Mouse (Mus musculus): ENCODE data around the gene Myo5a.

Gene Myo5a

DNA sequence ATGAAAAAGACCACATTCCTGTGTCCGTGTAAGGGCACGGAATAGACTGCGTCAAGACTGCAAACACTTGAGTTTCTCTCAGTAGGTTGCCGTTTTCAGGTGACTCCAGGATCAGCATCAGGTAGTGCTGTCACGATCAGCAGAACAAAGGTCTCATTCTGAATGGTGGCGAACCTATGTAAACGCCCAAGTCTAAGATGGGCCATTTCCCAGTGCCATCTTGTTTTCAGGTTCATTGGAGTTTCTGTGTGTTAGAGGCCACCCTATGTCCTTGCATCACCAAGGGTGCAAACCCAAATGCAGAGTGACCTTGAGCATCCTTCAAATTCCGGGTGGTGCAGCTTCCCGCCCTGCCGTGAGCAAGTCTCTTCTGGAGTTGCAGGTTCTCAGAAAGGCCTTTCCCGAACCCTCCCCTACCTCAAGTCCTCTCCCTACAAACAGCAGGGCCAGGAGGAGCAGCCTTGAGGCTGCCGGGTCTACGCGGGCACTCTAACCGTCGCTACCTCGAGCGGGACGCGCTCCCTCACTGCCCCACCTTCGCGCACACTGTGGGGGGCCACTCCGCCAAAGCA is at the start of gene Myo5a:
Gene Myo5a (plus strand): TSS at position 559 of the 572 bp plus-strand sequence.
- DNase-seq: no peak

DNA sequence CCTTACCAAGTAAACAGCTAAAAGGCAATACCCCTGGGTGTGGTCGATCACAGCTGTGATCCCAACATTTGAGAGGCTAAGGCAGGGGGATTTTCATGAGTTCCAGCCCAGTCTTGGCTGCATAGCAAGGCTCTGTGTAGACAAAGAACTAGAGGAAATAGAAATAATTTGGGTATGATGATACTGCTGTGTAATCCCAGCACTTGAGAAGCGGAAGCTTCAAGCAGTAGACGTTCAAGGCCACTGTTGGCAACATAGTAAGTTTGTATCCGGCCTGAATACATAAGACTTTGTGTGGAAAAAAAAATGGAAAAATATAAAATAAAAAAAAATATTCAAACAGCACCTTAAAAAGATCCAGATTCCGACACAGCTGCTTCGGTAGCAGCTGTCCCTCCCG is 48.3 kb upstream of the Myo5a start:
- DNase-seq: no peak

DNA sequence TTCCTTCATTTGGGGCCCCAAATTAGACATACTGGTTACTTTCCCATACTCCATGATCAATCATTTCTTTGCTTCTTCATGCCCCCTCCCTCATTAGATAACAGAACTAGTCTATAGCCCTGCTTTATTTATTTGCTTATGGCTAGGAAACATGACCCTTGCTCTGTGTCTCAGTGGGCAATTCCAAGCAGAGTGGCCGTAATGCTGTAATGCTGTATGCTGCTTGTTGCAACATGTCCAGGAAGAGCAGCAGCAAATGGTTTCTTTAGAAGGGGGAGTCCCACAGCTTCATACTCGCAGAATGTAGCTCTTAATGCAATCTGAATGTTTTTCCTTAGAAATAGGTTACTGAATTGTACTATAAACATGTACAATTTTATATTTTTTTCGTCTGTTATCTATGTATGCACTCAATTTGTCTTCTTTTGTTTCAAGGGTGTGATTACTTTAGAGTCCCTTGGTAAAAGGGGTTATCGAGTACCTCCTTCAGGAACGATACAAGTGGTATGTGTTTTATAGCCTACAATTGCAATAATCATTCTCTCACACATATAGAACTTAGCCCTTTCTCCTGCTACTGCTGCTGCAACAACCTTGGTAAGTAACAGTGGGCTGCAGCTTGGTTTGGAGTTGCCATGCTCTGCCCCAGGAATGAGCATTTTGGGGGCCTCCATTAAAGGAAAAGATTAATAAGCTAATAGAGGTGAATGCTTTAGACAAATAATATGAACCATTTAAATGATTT is 47.5 kb upstream of the Myo5a start:
- no peak for DNase-seq

DNA sequence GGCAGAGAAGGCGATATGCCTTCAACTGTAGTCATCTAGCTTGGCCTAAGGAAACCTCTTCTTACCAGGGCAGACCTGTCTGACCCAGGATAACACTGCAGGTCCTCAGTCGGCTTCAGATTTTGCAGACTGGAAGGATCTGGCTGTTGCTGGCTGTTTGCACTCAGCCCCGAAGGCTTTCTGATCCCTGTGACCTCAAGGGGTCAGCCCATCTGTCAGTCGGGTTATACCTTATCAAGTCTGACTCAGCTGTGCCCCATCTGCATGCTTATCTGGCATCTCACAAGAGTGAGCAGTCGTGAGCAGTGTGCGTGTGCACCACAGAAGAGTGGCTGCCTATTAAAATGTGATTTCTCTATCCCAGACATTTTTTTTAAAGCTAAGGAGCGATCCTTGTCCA is 46.7 kb upstream of the Myo5a start:
- no peak for DNase-seq

DNA sequence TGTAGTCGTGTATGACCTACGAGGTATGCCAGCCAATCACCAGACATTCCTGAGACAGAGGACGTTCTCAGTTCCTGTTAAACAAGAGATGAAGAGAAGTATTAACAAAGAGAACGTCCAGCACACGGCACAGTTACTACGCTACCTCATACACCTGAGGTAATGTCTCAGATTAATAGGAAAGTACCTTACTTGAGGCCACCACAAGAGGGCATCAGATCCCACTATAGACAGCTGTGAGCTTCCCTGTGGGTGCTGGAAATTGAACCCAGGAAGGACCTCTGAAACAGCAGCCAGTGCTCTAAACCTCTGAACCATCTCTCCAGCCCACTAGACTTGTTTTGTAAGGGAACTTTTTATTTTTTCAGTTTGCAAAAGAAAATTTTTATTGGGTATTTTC is 45.1 kb upstream of the Myo5a start:
- no peak for DNase-seq

DNA sequence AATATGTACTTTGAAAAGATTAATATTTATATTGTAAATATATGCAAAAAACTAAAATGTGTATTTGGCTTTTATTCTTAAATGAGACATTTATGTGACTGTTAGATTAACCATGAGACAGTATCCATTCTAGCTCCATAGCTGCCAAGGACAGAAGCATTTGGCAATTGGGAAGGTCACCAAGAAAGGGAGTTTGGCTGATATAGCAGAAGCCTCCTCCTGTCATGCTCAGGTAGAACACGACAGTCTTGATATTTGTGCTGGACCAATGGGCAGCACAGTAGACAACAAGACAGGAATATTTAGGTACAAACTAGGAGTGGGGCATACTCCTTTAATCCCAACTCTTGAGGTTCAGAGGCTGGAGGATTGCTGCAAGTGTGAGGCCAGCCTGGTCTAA is 38.4 kb upstream of the Myo5a start:
- no peak for DNase-seq

DNA sequence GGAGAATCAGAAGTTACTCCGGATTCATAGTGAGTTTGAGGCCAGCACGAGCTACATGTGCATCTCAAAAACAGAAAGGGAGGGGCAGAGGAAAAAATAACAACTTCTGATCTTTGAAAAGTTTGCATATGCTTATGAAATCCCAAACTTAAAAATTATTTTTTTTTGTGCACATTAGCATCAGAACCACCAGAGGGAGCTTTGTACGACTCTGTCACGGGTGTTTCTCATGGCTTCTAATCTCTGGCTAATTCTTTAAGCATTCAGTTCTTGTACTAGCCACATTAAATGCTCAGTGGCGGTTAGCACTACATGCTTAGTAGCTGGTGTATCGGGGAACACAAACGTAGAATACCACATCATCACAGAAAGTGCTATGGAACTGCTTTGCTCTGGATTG is 37.7 kb upstream of the Myo5a start:
- no peak for DNase-seq

DNA sequence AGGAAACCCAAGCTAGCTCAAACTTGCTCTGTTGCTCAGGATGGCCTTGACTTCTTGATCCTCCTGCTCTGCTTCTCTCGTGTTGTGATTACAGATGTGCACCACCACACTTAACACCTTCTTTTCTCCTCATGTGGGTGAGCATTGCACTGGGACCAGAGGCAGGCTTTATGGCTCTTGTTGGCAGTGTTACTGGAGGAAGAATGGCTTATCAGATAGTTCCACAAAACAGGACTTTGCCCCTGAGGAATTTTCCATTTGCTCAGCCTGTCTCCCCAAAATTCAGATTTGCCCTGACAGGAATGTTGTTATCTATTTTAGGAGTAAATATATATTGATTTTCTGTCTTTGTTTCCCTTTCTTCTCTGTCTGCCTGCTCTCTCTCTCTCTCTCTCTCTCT is 36.1 kb upstream of the Myo5a start:
- DNase-seq: no peak

DNA sequence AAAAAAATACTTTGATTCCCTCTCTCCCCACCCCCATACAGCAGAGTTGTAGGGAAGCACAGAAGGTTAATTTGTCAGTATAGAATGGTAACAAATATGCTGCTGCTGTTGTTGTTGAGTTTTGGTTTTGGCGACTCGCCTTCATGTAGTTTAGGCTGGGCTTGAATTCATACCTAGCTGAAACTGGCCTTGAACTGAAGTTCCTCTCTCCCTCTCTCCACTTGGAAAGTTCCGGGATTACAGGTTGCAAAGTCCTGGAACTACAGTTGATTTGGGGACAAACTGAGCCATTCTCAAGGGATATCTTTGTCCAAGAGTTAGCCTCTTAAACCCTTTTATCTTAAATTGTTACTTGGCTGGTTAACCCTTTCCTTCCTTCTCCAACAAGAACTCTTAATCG is 34.9 kb upstream of the Myo5a start:
- DNase-seq: no peak

DNA sequence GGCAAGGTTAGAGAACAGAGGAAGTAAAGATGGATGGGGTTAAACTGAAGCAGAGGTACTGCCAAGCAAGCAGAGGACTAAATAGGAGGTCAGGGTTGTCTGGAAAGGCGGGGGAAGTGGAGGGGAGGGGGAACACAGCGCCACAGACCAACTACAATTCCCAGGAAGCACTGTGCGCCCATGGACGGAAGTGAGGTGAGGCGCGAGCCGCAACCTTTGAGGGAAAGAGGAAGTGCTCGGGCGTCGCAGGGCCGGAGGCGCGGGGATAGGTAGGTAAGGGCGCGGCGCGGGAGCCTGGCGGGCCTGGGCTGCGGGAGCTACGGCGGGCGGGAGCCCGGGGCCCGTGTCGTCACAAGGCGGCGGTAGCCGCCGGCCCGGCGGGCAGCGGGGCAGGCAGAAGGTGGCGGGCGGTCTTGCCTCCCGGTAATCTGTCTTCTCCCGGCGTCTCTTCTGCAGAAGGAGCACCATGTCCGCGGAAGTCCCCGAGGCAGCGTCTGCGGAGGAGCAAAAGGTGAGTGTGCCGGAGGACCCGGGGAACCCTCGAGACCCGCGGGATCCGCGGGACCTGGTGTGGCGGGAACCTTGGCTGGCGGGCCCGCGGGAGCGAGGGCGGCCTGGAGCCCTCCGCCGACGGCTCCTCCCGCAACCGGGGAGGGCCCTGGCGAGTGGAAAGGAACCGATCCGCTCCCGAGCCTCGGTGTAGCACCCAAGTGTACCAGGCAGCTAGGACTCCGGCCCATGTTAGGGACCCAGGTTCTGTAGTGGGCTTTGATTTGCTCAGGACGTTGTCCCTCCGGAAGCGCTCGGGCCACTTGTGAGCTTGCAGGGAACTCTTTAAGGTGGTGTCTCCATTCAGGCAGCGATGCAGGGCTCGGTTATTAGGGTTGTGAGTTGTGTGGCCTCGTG is 33.1 kb upstream of the Myo5a start, which contains the start of gene Arpp19:
Gene Arpp19 (plus strand): TSS at position 164 of the 906 bp plus-strand sequence.
- DNase-seq: peak; percentile 80

DNA sequence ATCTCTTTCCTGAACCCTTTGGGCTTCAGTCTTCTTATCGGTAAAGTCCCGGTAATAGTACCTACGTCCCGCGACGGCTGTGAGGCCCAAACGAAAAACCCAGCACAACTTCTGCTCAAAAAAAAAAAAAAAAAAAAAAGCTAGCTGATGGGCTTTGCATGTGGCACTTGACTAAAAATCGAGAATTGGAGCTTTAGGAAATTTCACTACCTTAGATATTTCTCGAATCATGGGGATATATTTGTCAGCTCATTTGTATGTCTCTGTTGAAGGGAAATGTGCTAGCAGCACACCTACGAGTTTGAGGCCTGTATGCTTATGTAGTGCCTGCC is 32.5 kb upstream of the Myo5a start:
- no peak for DNase-seq

DNA sequence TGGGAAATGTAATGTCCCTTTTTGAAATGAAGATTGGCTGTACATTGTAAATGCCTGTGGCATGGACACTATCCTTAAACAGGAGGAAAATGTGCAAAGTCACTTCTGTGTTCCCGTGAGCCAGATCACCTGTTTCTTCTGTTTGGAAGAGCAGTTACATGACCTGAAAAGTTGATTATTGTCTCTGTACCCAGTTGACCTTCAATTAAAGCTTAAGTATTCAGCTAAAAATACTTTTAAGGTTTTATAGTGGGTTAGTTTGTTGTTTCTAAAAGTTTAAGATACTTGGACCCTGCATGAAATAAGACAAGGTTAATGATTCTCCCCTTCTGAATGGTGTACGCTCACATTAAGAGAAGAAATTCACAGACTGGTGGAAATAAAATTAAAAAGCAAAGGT is 30.2 kb upstream of the Myo5a start:
- DNase-seq: no peak

DNA sequence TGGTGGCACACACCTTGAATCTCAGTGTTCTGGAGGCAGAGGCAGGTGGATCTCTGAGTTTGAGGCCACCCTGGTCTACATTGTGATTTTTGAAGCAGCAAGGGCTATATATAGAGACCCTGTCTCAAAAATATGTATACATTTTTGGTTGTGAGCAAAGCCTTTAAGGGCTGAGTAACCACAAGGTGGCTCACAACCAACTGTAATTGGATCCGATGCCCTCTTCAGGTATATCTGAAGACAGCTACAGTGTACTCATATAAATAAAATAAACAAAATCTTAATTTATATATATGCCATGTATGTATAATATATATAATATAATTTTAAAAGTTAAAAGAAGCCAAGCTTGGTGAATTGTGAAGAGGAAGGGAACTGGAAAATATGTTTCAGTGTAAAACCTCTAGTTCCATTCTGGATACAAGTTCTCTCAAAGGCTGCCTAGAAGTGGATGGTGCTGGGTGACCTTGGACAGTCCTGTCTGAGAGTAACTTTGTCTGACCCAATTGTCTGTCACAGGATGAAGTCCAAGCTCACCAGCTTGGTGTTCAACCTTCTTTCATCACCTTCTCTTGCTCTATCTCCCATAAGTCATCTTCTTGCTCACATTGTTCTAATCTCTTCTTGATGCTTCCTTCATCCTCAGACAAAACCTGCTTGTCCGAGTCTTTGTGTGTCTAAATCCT is 28.8 kb upstream of the Myo5a start:
- no peak for DNase-seq

DNA sequence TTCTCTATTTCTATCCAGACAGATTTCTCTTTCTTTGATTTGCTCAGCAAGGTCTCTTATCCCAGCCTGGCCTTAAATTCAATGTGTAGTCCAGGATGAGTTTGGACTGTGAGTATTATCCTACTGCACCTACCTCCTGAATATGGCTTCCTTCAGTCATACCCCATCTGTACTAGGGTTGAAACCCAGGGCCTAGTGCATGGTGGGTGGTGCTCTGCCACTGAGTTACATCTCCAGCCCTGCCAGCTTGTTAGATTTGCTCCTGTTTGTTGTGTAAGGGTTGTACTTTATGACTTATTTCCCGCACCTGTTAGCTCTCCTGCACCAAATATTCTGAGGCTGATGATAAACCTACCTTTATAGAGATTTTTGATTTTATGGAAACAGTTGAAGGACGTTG is 27.6 kb upstream of the Myo5a start:
- DNase-seq: no peak

DNA sequence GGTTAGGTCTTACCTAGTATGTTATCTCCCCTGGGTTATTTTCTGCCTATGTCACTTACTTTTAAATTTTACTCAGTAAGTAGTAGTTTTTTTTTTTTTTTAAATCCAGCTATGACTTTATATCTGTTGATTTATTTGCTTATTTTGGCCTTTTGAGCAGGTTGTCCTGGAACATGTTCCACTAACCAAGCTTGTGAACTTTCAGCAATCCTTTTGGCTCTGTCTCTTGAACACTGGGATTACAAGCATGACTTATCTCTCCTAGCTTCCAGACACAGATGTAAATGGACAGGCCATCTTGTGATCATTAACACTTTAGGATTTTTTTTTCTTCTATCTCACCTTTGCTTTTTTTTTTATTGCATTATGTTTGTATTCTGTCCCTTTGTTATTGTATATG is 23.7 kb upstream of the Myo5a start:
- no peak for DNase-seq

DNA sequence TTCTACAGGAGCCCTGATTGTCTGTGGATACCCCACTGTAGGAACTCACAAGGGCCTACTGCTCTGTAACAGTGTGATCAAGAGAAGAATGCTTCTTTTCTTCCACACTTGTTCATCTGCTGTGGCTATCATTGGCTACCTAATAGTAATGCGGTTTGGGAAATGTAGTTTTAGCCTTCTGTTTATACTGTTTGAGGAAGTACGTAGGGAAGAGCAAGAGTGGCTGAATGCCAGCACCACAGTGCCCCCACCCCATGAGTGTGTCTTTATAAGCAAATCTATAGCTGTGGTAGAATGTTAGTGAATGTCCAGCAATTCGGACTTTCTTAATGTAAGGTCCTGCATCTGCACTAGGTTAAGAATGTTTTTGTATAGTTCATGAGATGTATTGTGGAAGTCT is 21.7 kb upstream of the Myo5a start:
- peak; percentile 48 for DNase-seq

DNA sequence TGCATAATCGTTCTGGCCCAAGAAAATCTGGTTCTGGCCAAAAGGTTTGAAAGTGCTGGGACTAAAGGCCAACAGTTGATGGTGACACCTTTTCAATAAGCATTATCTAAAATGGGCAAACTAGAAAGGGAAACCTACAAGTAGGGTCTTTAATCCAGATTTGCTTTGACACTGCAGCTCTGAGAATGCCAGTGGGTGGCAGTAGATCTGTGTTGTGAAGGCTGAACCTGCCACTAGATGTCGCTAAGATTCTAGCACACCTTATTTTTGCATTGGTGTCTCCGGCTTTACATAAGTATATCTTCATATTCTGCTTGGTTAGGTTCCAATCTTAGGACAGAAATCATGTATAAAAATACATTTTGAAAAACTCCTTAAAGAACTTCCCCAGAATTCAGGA is 20.8 kb upstream of the Myo5a start:
- peak; percentile 74 for DNase-seq

DNA sequence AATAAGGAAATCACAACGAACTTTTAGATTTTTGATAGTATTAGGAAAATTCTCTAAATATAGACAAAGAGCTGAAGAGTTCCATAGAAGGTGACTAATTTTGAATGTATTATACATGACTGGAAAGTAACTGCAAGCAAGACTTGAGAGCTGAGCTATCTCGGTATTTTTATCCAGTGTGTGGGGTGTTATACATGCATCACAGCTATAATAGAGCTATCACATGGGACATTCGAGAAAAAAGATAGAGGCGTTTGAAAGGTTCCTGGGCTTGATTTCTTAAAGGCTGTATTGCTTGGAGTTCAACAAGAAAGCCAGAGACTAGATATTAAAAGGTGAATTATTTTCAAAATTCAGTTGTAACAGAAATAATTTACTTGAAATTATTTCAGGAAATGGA is 19.0 kb upstream of the Myo5a start:
- no peak for DNase-seq

DNA sequence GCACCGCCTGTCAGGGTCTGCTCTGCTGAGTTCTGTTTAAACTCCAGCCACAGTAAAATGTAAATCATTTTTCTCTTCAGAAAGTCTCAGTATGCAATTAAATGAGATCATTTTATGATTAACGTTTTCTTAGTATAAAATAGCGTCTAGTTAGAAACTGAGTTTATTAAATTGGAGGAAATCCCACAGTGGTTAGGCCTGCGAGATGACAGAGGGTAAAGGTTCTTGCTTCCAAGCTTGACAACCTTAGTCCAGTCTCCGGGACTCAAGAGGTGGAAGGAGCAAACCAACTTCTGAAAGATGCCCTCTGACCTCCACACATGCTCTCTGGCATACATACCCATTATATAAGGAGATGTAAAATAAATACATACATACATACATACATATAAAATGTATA is 15.8 kb upstream of the Myo5a start:
- no peak for DNase-seq

DNA sequence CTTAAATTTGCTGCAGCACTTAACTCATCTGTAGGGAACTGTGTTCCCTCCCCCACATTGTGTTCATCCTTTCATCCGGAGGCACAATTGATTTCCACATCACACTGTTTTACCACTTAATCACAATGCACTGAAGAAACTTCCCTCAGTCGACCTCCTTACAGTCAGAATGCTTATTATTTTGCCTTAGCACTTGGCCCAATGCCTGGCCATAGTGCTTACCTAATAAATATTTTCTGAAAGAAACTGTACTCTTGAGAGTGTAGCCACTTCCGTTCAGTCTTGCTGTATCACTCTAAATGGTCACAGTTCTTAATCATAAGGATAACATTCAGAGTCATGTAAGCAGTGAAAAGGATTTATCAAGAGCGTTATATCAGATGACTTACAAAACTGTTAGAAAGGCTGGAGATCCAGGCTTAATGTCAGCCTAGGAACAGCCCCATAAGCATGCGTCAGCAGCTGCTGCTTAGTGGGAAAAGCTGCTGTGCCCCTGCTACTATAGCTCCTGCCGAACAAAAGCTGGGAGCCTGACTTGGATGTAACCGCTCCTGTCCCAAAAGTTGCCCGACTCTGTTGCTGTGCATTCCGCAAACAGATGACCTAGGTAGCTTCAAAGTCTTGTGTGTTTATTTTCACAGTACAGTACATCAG is 6.0 kb upstream of the Myo5a start:
- DNase-seq: no peak

DNA sequence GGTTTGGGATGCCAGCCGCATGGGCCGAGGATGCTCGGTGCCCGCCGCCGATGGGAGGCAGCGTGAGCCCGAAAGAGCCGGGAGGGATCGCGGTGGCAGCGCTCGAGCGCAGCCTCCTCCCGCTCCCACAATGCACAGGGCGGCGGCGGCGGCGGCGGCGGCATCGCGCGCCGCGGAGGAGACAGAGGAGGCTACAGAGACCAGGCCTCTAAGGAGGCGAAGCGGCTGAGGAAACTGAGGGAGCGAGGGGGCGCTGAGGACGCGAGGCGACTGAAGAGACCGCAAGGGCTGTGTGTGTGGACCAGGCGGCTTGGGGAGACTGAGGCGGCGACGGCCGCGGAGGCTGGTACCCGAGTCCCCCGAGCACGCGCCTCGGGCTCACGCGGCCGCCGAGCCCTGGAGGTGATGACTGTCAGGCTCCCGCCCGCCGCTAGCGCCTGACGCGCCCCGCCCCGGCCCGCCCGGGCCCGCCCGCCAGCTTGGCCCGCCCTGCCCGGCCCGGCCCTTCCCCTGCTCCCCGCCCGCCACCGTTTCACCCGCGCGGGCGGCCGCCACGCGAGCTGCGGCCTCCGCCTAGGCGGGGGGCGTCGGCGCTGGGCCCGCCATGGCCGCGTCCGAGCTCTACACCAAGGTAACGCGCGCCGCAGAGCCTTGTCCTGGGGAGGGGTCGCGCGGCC is 352 bp downstream of the Myo5a start:
- DNase-seq: peak; percentile 76

DNA sequence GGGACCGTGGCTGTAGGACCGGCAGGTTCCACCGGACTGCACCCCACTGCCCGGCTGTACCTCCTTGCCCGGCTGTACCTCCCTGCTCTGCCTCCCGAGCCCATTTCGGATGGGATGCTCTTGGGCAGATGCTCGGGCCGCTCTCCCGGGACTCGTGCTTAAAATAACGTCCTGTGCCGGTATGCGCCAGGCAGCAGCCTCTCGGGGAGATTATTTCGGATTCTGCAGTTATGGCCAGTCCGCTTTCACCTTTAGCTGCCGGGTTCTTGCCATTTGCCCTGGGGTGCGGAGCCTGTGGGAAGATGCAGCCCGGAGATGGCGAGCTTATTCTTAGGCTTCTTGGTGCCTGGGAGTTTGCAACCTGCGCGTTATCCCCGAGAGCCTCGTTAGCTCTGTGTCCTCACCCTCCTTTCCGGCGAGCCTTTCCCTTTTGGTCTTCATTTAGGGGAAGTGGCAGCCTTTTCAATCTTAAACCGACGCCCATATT is 934 bp downstream of the Myo5a start:
- DNase-seq: peak; percentile 17
